Mouse (Mus musculus) CH12.LX (cell line): ENCODE results near the gene Slc39a1. TPM values are rescaled to one million over a fixed set of nuclear protein-coding genes. Genes with fewer than 3 reads are reported as not detected.

Source experiments
- DNase-seq: peaks from one replicate; pipeline ENCODE4 v3.0.0-alpha.2; 2013; ENCODE audit errors: extremely low read depth
- H3K27ac ChIP-seq: 2 replicates; pipeline ENCODE4 v1.5.1; 2012; ENCODE audit warnings: low read depth, mild to moderate bottlenecking, control low read depth, moderate library complexity; ENCODE audit not compliant: insufficient read depth
- H3K27me3 ChIP-seq: replicated peaks from 2 replicates; pipeline ENCODE3; 2012; ENCODE audit warnings: inconsistent platforms
- H3K36me3 ChIP-seq, 2 experiments: replicated peaks in 1 of 2; 2 replicates each; pipeline versions ENCODE3 to v1.6.1; 2012; ENCODE audit warnings: inconsistent platforms in 1 of 2, low read length in 1 of 2, mild to moderate bottlenecking in 1 of 2, mixed read lengths in 1 of 2, moderate library complexity in 1 of 2; ENCODE audit not compliant: control insufficient read depth in 1 of 2, insufficient read depth in 1 of 2
- H3K4me1 ChIP-seq, 2 experiments: 2 replicates each; pipeline ENCODE4 v1.6.1; 2012; ENCODE audit warnings: inconsistent platforms in 1 of 2, moderate library complexity in 1 of 2; ENCODE audit not compliant: insufficient read depth in 2 of 2, control insufficient read depth in 1 of 2
- H3K4me2 ChIP-seq: 2 replicates; pipeline ENCODE4 v1.6.1; 2012; ENCODE audit warnings: low read depth, mild to moderate bottlenecking, control low read depth; ENCODE audit not compliant: poor library complexity, insufficient read depth, severe bottlenecking
- H3K4me3 ChIP-seq, 3 experiments: fragments of 150-350 bp in 1 of 3; sonication (generic) in 1 of 3; replicated peaks in 1 of 3; 2 replicates each; pipeline versions ENCODE3 to v1.5.1; 2011 to 2012; ENCODE audit warnings: low read depth in 2 of 3, low read length in 2 of 3, mild to moderate bottlenecking in 2 of 3, moderate library complexity in 2 of 3, control low read depth in 1 of 3, improper control_type of control experiment in 1 of 3, inconsistent platforms in 1 of 3, mixed read lengths in 1 of 3; ENCODE audit not compliant: poor library complexity in 1 of 3
- H3K79me2 ChIP-seq: replicated peaks from 2 replicates; pipeline ENCODE4 v1.6.1; 2012; ENCODE audit warnings: mild to moderate bottlenecking, moderate library complexity; ENCODE audit not compliant: control insufficient read depth, poor library complexity, insufficient read depth, severe bottlenecking; ENCODE audit errors: extremely low read depth
- H3K9ac ChIP-seq: 2 replicates; pipeline ENCODE4 v1.6.1; 2012; ENCODE audit warnings: low read depth, mild to moderate bottlenecking, control low read depth, moderate library complexity; ENCODE audit not compliant: insufficient read depth
- H3K9me3 ChIP-seq: replicated peaks from 2 replicates; pipeline ENCODE3; 2012; ENCODE audit warnings: low read length, inconsistent platforms, mixed read lengths
- BHLHE40 ChIP-seq: IDR thresholded peaks from 2 replicates; pipeline ENCODE4 v1.6.1; 2011; ENCODE audit warnings: mild to moderate bottlenecking, low read depth, low read length, improper control_type of control experiment
- CHD1 ChIP-seq: IDR thresholded peaks from 2 replicates; pipeline ENCODE4 v1.6.1; 2012; ENCODE audit warnings: low read depth, low read length, improper control_type of control experiment, inconsistent platforms
- CHD2 ChIP-seq: IDR thresholded peaks from 2 replicates; pipeline ENCODE4 v1.6.1; 2011; ENCODE audit warnings: low read length, improper control_type of control experiment
- CTCF ChIP-seq, 2 experiments: IDR thresholded peaks in 1 of 2; conservative IDR thresholded peaks in 1 of 2; 2 replicates each; pipeline ENCODE4 v1.5.1; 2011 to 2012; ENCODE audit warnings: low read depth in 2 of 2, low read length in 2 of 2, improper control_type of control experiment in 1 of 2, inconsistent platforms in 1 of 2, mild to moderate bottlenecking in 1 of 2, moderate library complexity in 1 of 2
- E2F4 ChIP-seq: IDR thresholded peaks from 2 replicates; pipeline ENCODE4 v1.6.1; 2011; ENCODE audit warnings: low read depth, low read length, improper control_type of control experiment; ENCODE audit not compliant: insufficient replicate concordance
- EP300 ChIP-seq: IDR thresholded peaks from 2 replicates; pipeline ENCODE4 v1.6.1; 2011; ENCODE audit warnings: low read length, improper control_type of control experiment
- HCFC1 ChIP-seq: IDR thresholded peaks from 2 replicates; pipeline ENCODE4 v1.6.1; 2012; ENCODE audit warnings: low read depth, mild to moderate bottlenecking, inconsistent platforms, low read length, improper control_type of control experiment
- JUN ChIP-seq: IDR thresholded peaks from 2 replicates; pipeline ENCODE4 v1.6.1; 2011; ENCODE audit warnings: low read depth, mild to moderate bottlenecking, low read length, improper control_type of control experiment, moderate library complexity; ENCODE audit not compliant: insufficient read depth
- MAZ ChIP-seq: IDR thresholded peaks from 2 replicates; pipeline ENCODE4 v1.6.1; 2012; ENCODE audit warnings: low read depth, mild to moderate bottlenecking, inconsistent platforms, low read length, improper control_type of control experiment, moderate library complexity
- MEF2A ChIP-seq: IDR thresholded peaks from 2 replicates; pipeline ENCODE4 v1.6.1; 2014; ENCODE audit warnings: low read depth, mild to moderate bottlenecking, inconsistent platforms, low read length, improper control_type of control experiment, borderline replicate concordance
- MXI1 ChIP-seq: IDR thresholded peaks from 2 replicates; pipeline ENCODE4 v1.6.1; 2011; ENCODE audit warnings: mild to moderate bottlenecking, low read depth, low read length, improper control_type of control experiment
- MYC ChIP-seq: IDR thresholded peaks from 2 replicates; pipeline ENCODE4 v1.6.1; 2011; ENCODE audit warnings: low read depth, mild to moderate bottlenecking, improper control_type of control experiment, low read length
- NELFE ChIP-seq: IDR thresholded peaks from 2 replicates; pipeline ENCODE4 v1.6.1; 2011; ENCODE audit warnings: low read depth, low read length, improper control_type of control experiment
- PAX5 ChIP-seq: IDR thresholded peaks from 2 replicates; pipeline ENCODE4 v1.6.1; 2012; ENCODE audit warnings: low read length, inconsistent platforms, mixed read lengths
- POLR2A ChIP-seq: IDR thresholded peaks from 2 replicates; pipeline ENCODE4 v1.6.1; 2011; ENCODE audit warnings: low read depth, mild to moderate bottlenecking, improper control_type of control experiment, low read length
- RCOR1 ChIP-seq: conservative IDR thresholded peaks from 2 replicates; pipeline ENCODE4 v1.6.1; 2012; ENCODE audit warnings: low read depth, mild to moderate bottlenecking, inconsistent platforms, low read length, improper control_type of control experiment
- SIN3A ChIP-seq: IDR thresholded peaks from 2 replicates; pipeline ENCODE4 v1.6.1; 2012; ENCODE audit warnings: low read length, improper control_type of control experiment, inconsistent platforms
- SMC3 ChIP-seq: IDR thresholded peaks from 2 replicates; pipeline ENCODE4 v1.6.1; 2011; ENCODE audit warnings: low read depth, low read length, improper control_type of control experiment
- TBP ChIP-seq: conservative IDR thresholded peaks from 2 replicates; pipeline ENCODE4 v1.6.1; 2011; ENCODE audit warnings: low read depth, low read length, improper control_type of control experiment
- TCF12 ChIP-seq: IDR thresholded peaks from 2 replicates; pipeline ENCODE4 v1.6.1; 2014; ENCODE audit warnings: low read depth, mild to moderate bottlenecking, inconsistent platforms, low read length, improper control_type of control experiment
- USF1 ChIP-seq: IDR thresholded peaks from 2 replicates; pipeline ENCODE4 v1.6.1; 2014; ENCODE audit warnings: low read depth, mild to moderate bottlenecking, inconsistent platforms, low read length, improper control_type of control experiment
- USF2 ChIP-seq: conservative IDR thresholded peaks from 2 replicates; pipeline ENCODE4 v1.6.1; 2011; ENCODE audit warnings: low read depth, low read length, improper control_type of control experiment
- ZC3H11A ChIP-seq: IDR thresholded peaks from 2 replicates; pipeline ENCODE4 v1.6.1; 2012; ENCODE audit warnings: low read depth, mild to moderate bottlenecking, inconsistent platforms, low read length, improper control_type of control experiment
- ZKSCAN1 ChIP-seq: IDR thresholded peaks from 2 replicates; pipeline ENCODE4 v1.6.1; 2012; ENCODE audit warnings: low read depth, inconsistent platforms, low read length, improper control_type of control experiment, borderline replicate concordance
- ZMIZ1 ChIP-seq: IDR thresholded peaks from 2 replicates; pipeline ENCODE4 v1.6.1; 2012; ENCODE audit warnings: low read depth, mild to moderate bottlenecking, inconsistent platforms, low read length, improper control_type of control experiment
- ZNF384 ChIP-seq: IDR thresholded peaks from 2 replicates; pipeline ENCODE4 v1.6.1; 2012; ENCODE audit warnings: low read depth, low read length, improper control_type of control experiment, inconsistent platforms
- dilution Hi-C: fragments of 300-500 bp; cut with MboI; formaldehyde crosslinking; loops from 2 replicates; pipeline ENCODE4 v1.14.3; 2020; ENCODE audit warnings: low sequenced_read_pairs; ENCODE audit not compliant: extremely low pct_unique_long_range_greater_than_20kb, extremely low pct_ligation_motif_present
- in situ Hi-C: fragments of 300-500 bp; cut with MboI; formaldehyde crosslinking; loops from 3 replicates; pipeline ENCODE4 v1.14.3; 2019; ENCODE audit warnings: low sequenced_read_pairs, low pct_ligation_motif_present, low pct_unique_long_range_greater_than_20kb, mixed read lengths
- polyA plus RNA-seq: library from polyadenylated mRNA; unstranded; fragments of >175 nt; gene quantifications from 2 replicates; pipeline ENCODE4 v1.2.1, GENCODE M21; 2012; ENCODE audit warnings: low read depth; ENCODE audit not compliant: insufficient read length
- total RNA-seq, 2 experiments: library from RNA; depleted of rRNA; stranded (reverse); fragments of 300-350 nt in 1 of 2; fragments of >200 nt in 1 of 2; gene quantifications; 2 replicates each; pipeline ENCODE4 v1.2.3; 2012 to 2014

The Slc39a1 gene
- total and polyA plus RNA-seq, 3 experiments: 23.8 to 42.2 (median 40.7) TPM

- Histone ChIP-seq H3K79me2 (no peaks in the 10 kb centered on the region), H3K9ac (no peak overlapping the region), H3K4me3 (no peak overlapping the region), H3K27ac (no peak overlapping the region), H3K9me3 (no peaks in the 10 kb centered on the region), H3K27me3 (no peaks in the 10 kb centered on the region), H3K36me3 (peaks cover 0 to 10% of the 10 kb centered on the region in 2 experiments), H3K4me1 (peaks cover 10 to 37% of the 10 kb centered on the region in 2 experiments; a peak in 3 of 4 replicates), H3K4me2 (no peak overlapping the region)
- DNase-seq: no peak
- dilution Hi-C loops: no loop called here
- in situ Hi-C loops: no loop called here
- no peak for TF ChIP-seq MAZ
- no peak for TF ChIP-seq USF2
- no peak for TF ChIP-seq CHD1
- no peak for TF ChIP-seq POLR2A
- no peak for TF ChIP-seq USF1
- TF ChIP-seq JUN: no peak
- no peak for TF ChIP-seq ZNF384
- TF ChIP-seq E2F4: no peak
- TF ChIP-seq TBP: no peak
- no peak for TF ChIP-seq PAX5
- TF ChIP-seq CHD2: no peak
- TF ChIP-seq MYC: no peak
- TF ChIP-seq ZMIZ1: no peak
Measured at GRCm38 (mm10) chr3:90241669-90242358, 6.2 kb upstream of the Slc39a1 start.

GRCm38 (mm10) chr3:90242984-90243775, 4.8 kb upstream of the Slc39a1 start, which contains the start of gene Creb3l4:
Gene Creb3l4, minus strand, starts transcription at chr3:90243512.
- Histone ChIP-seq H3K4me2 (no peak within 1 kb of the TSS), H3K4me3 (no peak within 1 kb of the TSS), H3K4me1 (peaks cover 10 to 42% of the 10 kb centered on the region in 2 experiments; a peak in 3 of 4 replicates), H3K27me3 (no peaks in the 10 kb centered on the region), H3K27ac (no peak within 1 kb of the TSS), H3K79me2 (0 out of 2 replicates have a peak, but pooled peaks cover under 1% of the 10 kb centered on the region), H3K36me3 (peaks cover 0 to 6% of the 10 kb centered on the region in 2 experiments), H3K9me3 (no peaks in the 10 kb centered on the region), H3K9ac (no peak within 1 kb of the TSS)
- dilution Hi-C loops: no loop called here
- TF ChIP-seq TCF12 (no peak), CTCF (conservative IDR thresholded peaks at IDR 0.05 in 1 of 2, IDR thresholded peaks at IDR 0.05 in 1 of 2; ENCODE audit: low read depth in 2 of 2, low read length in 2 of 2) (no peak), SIN3A (no peak), ZC3H11A (no peak), ZNF384 (no peak), NELFE (no peak), CHD2 (no peak), BHLHE40 (no peak), SMC3 (no peak), ZKSCAN1 (no peak), RCOR1 (no peak), HCFC1 (no peak), JUN (no peak), MYC (no peak), MXI1 (no peak), EP300 (no peak), ZMIZ1 (no peak), MEF2A (no peak)
- in situ Hi-C loops: no loop called here
- DNase-seq: no peak
